Mouse (Mus musculus): ENCODE measurements at regions not wholly inside any gene's neighbourhood (a gene's known extent, or its start where the extent isn't known, plus 50 kb on each side); places are given as distances from the start of the nearest gene placed in this dataset.

DNA sequence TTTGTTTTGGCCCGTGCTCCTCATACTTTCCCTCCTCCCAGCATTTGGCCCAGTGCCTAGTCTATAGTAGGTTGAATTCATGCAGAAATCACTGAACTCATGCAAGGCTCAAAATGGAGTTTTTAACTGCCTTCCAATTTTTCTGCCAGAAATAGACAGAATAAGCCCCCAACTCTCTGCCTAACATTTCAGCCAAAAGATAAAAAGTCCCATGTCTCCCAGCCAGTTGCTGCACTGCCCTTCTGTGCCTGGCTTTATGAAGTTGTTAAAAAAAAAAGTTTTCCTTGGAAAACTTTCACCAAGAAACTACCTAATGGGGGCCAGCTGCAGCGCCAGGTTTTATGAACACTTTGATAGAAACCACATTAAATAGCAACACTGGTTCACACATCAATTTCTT is 222.0 kb downstream of the Zic3 start:
- Histone ChIP-seq H3K9ac (ENCODE audit: low read depth, low read length) (no peak overlapping the region), H3K4me3 (ENCODE audit: low read depth, low read length) (no peak overlapping the region), H3K4me1 (replicated peaks; ENCODE audit: control insufficient read depth, insufficient read depth, low read length) (no peaks in the 10 kb centered on the region), H3K36me3 (ENCODE audit: control insufficient read depth, insufficient read depth) (no peaks in the 10 kb centered on the region), H3K27ac (ENCODE audit: low read depth, low read length) (no peak overlapping the region), H3K4me2 (replicated peaks; ENCODE audit: low read depth) (no peak overlapping the region), H3K27me3 (replicated peaks; ENCODE audit: control insufficient read depth, insufficient read depth, low read length) (no peaks in the 10 kb centered on the region), H3K9me3 (ENCODE audit: control insufficient read depth) (no peaks in the 10 kb centered on the region)
- TF ChIP-seq CTCF (IDR thresholded peaks at IDR 0.05; ENCODE audit: low read depth) = no peak
- 73% methylated on average over 2 of the region's 2 CpGs for WGBS
- ATAC-seq = no peak

DNA sequence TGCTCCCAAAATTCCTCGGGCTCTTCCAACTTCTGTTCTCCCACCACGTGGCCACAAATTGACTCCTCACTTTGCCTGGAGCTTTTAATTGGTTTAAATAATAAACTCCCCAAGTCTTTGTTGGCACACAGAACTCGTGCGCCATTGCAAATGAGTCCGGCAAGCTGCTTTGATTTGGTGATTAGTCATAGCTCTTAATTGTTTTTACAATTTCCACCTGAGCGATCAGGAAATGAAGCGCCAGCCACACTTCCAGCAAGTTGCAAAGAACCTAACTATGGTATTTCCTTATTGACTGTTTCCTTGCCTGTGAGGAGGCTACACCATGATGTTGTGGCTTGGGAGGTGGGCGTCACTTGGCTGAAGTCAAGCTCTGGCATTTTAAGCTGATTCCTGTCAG is 233.5 kb downstream of the Zic3 start:
- no peak for TF ChIP-seq CTCF (IDR thresholded peaks at IDR 0.05; ENCODE audit: low read depth)
- Histone ChIP-seq H3K4me1 (replicated peaks; ENCODE audit: control insufficient read depth, insufficient read depth, low read length) (no peaks in the 10 kb centered on the region), H3K36me3 (ENCODE audit: control insufficient read depth, insufficient read depth) (no peaks in the 10 kb centered on the region), H3K27me3 (replicated peaks; ENCODE audit: control insufficient read depth, insufficient read depth, low read length) (no peaks in the 10 kb centered on the region), H3K4me3 (ENCODE audit: low read depth, low read length) (no peak overlapping the region), H3K9ac (ENCODE audit: low read depth, low read length) (no peak overlapping the region), H3K4me2 (replicated peaks; ENCODE audit: low read depth) (no peak overlapping the region), H3K9me3 (ENCODE audit: control insufficient read depth) (no peaks in the 10 kb centered on the region), H3K27ac (ENCODE audit: low read depth, low read length) (no peak overlapping the region)
- WGBS = 69% methylated on average over 8 of the region's 8 CpGs
- ATAC-seq = no peak

DNA sequence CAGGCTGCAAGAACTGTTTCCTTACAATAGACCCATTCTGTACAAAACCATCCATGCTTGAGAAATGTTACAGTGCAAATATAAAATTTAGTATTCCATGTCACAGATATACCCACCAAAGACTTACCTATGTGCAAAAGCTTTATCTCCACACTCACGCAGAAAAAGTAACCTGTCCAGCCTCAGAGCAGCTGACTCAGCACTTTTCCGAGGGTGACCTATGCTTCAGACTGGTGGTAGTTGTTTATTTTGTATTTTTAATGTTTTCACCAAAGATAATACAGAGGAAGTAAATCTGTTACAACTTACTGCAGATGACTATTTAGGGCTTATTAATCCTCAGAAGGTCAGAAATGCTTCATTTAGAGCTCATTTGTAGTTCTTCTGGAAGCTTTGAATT is 260.4 kb downstream of the Zic3 start:
- TF ChIP-seq CTCF (IDR thresholded peaks at IDR 0.05; ENCODE audit: low read depth) = no peak
- Histone ChIP-seq H3K9me3 (ENCODE audit: control insufficient read depth) (no peaks in the 10 kb centered on the region), H3K36me3 (ENCODE audit: control insufficient read depth, insufficient read depth) (no peaks in the 10 kb centered on the region), H3K9ac (ENCODE audit: low read depth, low read length) (no peak overlapping the region), H3K27me3 (replicated peaks; ENCODE audit: control insufficient read depth, insufficient read depth, low read length) (no peaks in the 10 kb centered on the region), H3K4me1 (replicated peaks; ENCODE audit: control insufficient read depth, insufficient read depth, low read length) (no peaks in the 10 kb centered on the region), H3K4me3 (ENCODE audit: low read depth, low read length) (no peak overlapping the region), H3K4me2 (replicated peaks; ENCODE audit: low read depth) (no peak overlapping the region), H3K27ac (ENCODE audit: low read depth, low read length) (no peak overlapping the region)
- 74% methylated on average over 2 of the region's 2 CpGs for WGBS
- no peak for ATAC-seq

DNA sequence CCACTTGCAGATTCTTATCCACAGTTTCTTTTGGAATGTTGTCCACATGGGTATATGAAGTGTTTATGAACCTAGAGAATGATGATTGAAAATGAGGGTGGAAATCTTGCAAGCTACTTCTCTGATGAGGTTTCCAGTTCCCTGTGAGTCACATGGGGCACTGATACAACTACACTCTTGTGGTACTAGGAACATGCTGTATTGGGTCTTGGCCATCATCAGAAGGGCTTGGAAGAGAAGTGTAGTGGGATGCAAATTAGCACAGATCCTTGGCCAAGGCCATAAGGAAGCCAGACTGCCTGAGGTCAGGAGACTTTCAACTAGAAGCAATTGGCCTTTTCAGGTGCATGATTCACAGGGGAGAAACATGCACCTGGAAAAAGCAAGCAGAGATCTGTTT is 300.3 kb downstream of the Zic3 start:
- TF ChIP-seq CTCF (IDR thresholded peaks at IDR 0.05; ENCODE audit: low read depth) = no peak
- Histone ChIP-seq H3K27ac (ENCODE audit: low read depth, low read length) (no peak overlapping the region), H3K36me3 (ENCODE audit: control insufficient read depth, insufficient read depth) (no peaks in the 10 kb centered on the region), H3K9ac (ENCODE audit: low read depth, low read length) (no peak overlapping the region), H3K4me2 (replicated peaks; ENCODE audit: low read depth) (no peak overlapping the region), H3K9me3 (ENCODE audit: control insufficient read depth) (no peaks in the 10 kb centered on the region), H3K27me3 (replicated peaks; ENCODE audit: control insufficient read depth, insufficient read depth, low read length) (no peaks in the 10 kb centered on the region), H3K4me1 (replicated peaks; ENCODE audit: control insufficient read depth, insufficient read depth, low read length) (no peaks in the 10 kb centered on the region), H3K4me3 (ENCODE audit: low read depth, low read length) (no peak overlapping the region)
- no peak for ATAC-seq

DNA sequence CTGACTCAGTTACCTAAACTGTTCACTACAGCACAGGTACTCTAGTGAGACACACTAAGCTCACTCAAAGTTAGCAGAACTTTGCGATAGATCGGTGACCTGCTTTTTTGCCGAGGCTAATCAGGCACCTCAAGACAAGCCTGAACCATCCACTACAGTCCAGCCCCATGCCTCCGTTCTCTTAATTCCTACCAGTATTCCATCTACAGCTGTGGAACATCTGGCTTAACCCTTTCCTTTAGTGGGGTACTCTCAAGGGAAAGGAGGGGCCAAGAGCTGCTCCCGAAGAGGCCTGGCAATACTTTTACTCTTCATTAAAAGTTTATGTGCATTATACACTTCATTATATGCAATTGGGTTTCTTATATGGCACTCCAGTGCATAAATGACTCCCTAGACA is 329.1 kb downstream of the Zic3 start:
- no peak overlapping the region for H3K4me3 ChIP-seq (ENCODE audit: low read depth, low read length)
- no peak for ATAC-seq
- no peak overlapping the region for H3K27ac ChIP-seq (ENCODE audit: low read depth, low read length)
- H3K9me3 ChIP-seq (ENCODE audit: control insufficient read depth) = no peaks in the 10 kb centered on the region
- 88% methylated on average over 5 of the region's 5 CpGs for WGBS
- no peaks in the 10 kb centered on the region for H3K27me3 ChIP-seq (replicated peaks; ENCODE audit: control insufficient read depth, insufficient read depth, low read length)
- H3K4me2 ChIP-seq (replicated peaks; ENCODE audit: low read depth) = no peak overlapping the region
- H3K36me3 ChIP-seq (ENCODE audit: control insufficient read depth, insufficient read depth) = no peaks in the 10 kb centered on the region
- no peaks in the 10 kb centered on the region for H3K4me1 ChIP-seq (replicated peaks; ENCODE audit: control insufficient read depth, insufficient read depth, low read length)
- H3K9ac ChIP-seq (ENCODE audit: low read depth, low read length) = no peak overlapping the region
- no peak for TF ChIP-seq CTCF (IDR thresholded peaks at IDR 0.05; ENCODE audit: low read depth)

DNA sequence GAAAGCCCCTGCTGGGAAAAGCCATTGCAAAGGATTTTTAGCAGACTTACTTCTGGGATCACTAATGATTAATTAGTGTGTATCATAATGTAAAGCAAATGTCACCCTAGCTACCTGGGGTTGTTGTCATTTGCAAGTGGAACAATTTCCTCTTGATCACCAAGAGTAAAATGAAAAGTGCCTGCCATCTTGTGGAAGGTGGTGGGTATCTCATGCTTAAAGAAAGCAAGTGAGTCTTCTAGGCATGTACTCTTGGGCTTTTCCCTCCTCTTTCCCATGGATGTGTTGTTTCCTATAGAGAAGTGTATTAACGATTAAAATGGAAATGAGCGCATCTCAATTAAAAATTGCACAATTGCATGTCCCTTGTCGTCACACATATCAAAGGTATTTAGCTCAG is 355.4 kb downstream of the Zic3 start:
- H3K27ac ChIP-seq (ENCODE audit: low read depth, low read length) = no peak overlapping the region
- WGBS = 80% methylated on average over 3 of the region's 3 CpGs
- H3K4me2 ChIP-seq (replicated peaks; ENCODE audit: low read depth) = no peak overlapping the region
- no peaks in the 10 kb centered on the region for H3K27me3 ChIP-seq (replicated peaks; ENCODE audit: control insufficient read depth, insufficient read depth, low read length)
- no peaks in the 10 kb centered on the region for H3K9me3 ChIP-seq (ENCODE audit: control insufficient read depth)
- H3K9ac ChIP-seq (ENCODE audit: low read depth, low read length) = no peak overlapping the region
- H3K4me3 ChIP-seq (ENCODE audit: low read depth, low read length) = no peak overlapping the region
- no peaks in the 10 kb centered on the region for H3K36me3 ChIP-seq (ENCODE audit: control insufficient read depth, insufficient read depth)
- H3K4me1 ChIP-seq (replicated peaks; ENCODE audit: control insufficient read depth, insufficient read depth, low read length) = no peaks in the 10 kb centered on the region
- ATAC-seq = no peak
- 0 out of 2 replicates have a peak, but pooled peaks have one; percentile 21 for TF ChIP-seq CTCF (IDR thresholded peaks at IDR 0.05; ENCODE audit: low read depth)
